Mouse (Mus musculus) thymus, adult 2 months (tissue): ENCODE data around the gene Xxylt1.

Experiments
- CTCF ChIP-seq: fragments of 200-500 bp; IDR thresholded peaks from 2 replicates; pipeline ENCODE4 v1.5.1; 2012; ENCODE audit warnings: mild to moderate bottlenecking, control low read depth, low read length, moderate library complexity, borderline replicate concordance; ENCODE audit not compliant: control insufficient read depth, poor library complexity, insufficient read depth; ENCODE audit errors: extremely low read depth
- POLR2A ChIP-seq: fragments of 200-500 bp; IDR thresholded peaks from 2 replicates; pipeline ENCODE4 v1.6.1; 2012; ENCODE audit warnings: mild to moderate bottlenecking, low read length, control low read depth, moderate library complexity; ENCODE audit not compliant: control insufficient read depth, poor library complexity, insufficient read depth; ENCODE audit errors: extremely low read depth

DNA sequence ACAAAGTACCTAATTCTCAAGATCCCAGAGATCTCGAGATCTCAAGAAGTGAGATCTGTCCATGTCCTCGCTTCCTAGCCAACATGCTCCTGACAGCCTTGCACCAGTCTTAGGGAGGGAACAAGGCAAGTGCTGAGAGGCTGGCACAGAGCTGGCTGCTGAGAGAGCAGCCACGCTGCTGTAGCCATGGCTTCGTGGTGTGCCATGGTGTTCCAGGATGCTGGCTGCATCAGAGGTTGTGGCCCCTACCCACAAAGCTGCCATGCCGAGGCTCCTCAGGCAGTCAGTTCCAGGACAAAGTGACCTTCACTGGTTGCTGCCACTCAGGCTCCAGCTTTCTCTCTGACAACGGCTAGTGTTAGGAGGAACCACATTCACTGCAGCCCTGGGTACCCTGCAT lies 78.3 kb downstream of the Xxylt1 start:
- TF ChIP-seq POLR2A: no peak
- TF ChIP-seq CTCF: no peak
